Mouse (Mus musculus): ENCODE data around the gene Cdrt4.

DNA sequence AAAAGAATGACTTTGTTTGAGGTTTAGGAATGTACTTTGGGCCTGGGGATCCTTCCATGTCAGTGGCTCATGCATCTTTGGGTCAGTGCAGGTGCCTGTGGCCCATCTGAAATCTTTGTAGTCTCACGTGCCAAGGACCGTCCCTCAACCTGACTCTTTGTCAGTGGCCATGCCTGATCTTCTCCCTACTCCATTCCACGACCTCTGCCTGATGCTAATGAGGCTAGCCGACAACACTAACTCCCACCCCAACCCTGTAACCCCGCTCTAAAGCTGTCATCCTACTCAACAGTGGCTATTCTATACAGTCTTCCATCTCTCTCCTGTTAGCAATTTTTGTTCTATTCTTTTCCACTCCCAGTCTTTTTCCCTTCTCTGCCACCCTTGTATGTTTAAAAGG lies 4.2 kb downstream of the Cdrt4 start:
- no peak for TF ChIP-seq POLR2A (IDR thresholded peaks at IDR 0.05; ENCODE audit: insufficient read depth, low read depth, low read length)
- no peak for TF ChIP-seq CTCF (IDR thresholded peaks at IDR 0.05; ENCODE audit: insufficient read depth, low read depth, low read length)
